Mouse (Mus musculus) CD4-positive helper T cell, adult 2 months (primary cell): Measurements from ENCODE around the gene Fam170b.

Experiments
- DNase-seq: peaks from one replicate; pipeline ENCODE4 v3.0.0-alpha.2; 2012; ENCODE audit warnings: low read depth, missing footprints, low spot score

Gene Fam170b

DNA sequence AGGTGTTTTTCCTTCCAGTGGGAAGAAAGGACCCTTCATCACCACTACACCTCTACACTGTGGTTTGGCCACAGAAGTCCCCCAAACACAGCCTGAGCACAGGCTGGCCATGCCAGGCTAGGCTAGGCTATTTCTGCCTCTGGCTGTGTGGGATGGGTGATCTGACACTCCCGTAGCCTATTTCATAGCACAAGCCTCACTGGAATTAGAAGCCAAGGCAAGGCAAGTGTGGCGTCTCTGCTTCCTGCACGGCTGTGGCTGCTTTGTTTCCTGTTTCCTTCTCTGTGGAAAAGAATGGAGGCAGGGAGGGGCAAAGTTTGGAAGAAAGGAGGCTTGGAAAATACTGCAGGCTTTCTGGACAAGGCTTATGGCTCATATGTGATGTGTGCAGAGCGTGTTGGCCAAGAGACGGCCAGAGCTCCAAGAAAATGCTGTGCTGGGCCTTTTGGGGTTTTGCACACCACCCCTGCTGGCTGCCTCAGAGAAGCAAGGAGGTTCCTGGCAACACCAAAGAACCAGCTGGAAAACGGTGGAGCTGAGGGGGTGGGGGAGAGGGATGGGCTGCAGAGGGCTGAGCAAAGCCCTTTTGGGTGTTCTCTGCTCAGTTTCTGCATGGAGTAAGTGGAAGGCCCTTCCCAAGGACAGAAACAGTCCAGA lies 5.6 kb upstream of the Fam170b start:
- DNase-seq = no peak

DNA sequence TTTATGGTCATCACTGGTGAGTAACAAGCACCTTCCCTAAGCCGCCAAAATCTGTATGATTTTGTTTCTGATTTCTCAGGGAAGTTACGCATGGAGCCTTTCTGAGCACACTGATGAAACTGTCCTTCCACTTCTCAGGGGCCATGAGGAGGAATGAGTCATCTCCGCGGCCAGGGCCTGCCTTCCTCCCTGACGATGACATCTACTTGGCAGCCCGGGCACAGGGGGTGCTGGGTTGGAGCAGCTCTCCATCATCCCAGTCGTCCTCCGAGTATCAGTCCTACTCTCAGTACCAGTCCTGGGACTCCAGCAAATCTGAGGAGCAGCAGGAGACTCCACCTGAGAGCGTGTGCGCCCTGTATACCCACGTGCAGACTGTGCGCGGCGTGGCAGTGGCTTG lies 1.4 kb downstream of the Fam170b start:
- no peak for DNase-seq

DNA sequence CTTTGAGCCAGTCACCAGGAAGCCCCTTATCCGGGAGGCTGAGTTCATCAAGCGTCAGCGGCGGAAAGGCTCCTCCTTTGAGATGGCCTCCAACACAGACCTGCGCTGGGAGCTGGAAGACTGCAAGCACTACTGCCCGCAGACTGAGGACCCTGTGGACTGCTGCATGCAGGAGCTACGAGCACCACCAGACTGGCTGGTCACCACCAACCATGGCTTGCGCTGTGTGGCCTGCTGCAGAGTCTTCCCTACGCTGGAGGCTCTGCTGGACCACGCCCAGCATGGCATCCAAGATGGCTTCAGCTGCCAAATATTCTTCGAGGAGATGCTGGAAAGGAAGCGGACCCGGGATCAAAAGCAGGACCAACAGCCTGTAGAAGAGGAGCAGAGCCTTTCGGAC lies 1.8 kb downstream of the Fam170b start:
- DNase-seq = no peak

DNA sequence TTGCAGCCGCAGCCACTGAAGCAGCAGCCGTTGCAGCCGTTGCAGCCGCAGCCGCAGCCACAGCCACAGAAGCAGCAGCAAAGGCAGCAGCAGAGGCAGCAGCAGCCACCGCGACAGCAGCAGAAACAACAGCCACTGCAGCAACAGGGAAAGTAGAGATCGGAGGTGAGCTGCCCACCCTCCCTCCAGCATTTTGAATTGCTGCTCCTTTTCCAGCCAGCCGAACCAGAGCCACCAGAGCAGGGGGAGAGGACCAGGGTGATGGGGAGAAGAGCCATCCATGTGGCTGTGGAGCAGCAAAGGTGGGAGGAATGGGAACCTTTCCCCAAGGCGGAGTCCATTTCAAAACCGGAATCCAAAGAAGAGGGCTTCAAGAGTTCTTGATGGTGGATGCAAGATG lies 2.4 kb downstream of the Fam170b start:
- no peak for DNase-seq

DNA sequence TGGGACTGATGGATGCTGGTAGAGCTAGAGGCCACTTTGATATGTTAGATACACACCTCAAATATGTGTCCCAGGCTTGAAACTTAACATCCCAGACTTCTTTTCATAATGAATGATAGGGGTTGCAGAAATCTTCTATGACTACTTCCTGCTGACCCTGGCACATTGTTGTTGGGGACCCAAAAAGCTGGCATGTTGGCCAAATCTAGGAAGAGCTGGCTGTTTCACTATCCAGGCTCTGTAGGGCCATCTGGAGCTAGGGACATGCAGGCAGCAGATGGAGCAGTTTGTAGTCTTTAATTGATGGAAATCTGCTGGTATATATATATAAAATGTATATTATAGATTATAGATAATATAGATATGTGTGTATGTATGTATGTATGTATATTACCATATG lies 8.3 kb downstream of the Fam170b start:
- no peak for DNase-seq

DNA sequence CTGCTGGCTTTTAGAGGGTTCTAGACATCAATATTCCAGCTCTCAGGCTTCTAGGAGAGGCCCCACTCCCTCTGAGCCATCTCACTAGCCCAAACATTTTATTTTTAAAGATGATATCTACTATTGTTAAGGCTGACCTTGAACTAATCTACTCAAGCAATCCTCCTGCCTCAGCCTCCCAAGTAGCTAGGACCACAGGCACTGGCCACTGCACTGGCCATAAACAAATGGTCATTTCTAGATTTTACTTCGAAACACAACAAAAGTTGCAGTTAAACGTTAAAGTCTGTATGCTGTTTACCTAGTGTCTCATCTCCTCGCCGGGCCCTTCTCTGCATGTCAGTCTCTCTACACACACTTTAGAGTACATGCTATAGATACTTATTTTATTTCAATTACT lies 20.3 kb downstream of the Fam170b start:
- DNase-seq = no peak

DNA sequence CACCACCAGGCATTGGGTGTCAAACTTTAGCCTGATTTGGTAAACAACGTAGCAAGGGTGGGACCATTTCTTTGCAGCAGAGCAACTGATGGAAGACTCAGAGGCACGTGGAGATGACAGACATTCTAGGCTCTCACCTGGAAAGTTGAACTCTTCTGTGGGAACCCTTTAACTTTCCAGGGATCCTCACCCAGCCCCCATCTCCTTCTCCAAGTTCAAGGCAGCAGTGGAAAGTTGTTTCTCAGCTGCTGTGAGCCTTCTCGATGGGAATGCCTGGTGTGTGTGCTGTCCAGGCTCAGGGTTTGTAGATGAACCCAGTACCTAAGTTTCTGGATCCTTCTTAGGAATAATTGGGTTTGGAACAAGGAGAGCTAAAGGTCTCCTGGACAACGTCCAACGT lies 22.5 kb downstream of the Fam170b start:
- no peak for DNase-seq

DNA sequence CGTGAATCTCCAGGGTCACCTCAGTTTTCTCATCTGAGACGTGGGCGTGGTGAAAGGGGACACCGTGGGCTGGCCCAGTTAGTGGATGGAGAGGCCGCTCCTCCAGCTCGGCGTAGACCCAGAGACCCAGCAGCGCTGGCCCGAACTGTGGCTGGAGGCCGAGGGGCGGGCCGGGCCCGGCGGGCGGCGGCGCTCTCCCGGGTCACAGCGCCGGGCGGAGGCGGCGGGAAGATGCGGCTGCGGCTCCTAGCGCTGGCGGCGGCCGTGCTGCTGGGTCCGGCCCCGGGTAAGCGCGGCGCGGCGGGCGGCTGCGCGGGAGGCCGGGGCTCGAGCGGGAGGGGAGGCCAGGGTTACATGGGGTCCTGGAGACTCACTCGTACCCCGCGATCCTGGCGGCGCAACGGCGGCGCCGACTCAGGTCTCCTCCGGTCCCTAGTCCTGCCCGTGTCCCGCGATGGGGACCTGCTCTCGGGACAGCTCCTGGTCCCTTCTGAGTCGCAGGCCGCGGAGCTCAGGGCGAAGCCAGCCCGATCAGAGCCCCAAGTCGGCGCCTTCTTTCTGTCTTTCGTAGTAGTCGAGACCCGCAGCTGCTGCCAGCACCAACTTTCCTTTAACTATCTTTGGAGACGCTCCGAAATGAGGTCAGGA lies 23.0 kb downstream of the Fam170b start, which contains the start of gene Vstm4:
Gene Vstm4, plus strand, starts transcription at position 76 of the 648 bp plus-strand sequence.
- DNase-seq = no peak

DNA sequence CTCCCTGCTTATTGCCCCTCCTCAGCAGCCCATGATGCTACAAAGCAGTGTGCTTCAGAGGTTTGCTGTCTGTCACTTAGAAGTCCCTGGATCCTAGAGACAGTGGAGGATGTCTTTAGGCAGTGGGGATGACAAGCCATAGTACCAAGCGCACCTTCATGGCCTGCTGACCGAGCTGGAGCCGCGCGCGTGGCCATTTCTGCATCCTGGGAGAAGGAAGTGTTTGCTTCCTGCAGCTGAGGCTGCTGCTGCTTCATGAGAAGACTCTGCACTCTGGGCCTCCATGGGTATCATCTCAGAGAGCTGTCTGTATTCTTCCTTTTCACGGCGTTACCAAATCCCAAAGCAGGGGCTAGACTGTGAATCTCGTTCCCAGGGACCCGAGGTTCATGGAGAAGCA lies 24.6 kb downstream of the Fam170b start:
- DNase-seq = no peak

DNA sequence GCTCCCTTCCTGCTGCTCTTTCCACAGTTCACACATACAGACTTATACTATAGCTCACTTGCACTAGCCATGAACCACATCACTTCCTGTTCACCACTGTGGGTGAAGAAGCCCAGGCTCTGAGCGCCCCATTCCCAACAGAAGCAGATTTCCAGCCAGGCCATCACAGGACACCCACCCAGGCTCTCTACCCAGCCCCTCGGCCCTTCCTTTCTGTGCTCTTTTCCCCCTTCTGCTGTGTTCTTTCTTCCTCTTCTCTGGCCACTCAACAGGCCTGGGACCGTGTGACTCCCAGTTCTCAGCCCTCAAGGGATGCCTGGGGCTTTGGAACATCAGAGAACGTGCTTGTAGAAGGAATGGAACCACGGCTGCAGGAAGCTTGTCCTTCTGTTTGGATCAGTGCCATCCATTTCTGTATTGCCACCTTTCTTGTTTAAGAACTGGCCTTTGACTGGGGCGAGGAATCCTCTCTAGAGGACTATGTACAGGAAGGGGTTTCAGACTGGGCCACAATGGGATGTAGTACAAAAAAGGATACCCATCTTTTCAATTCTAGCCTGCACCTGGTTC lies 25.3 kb downstream of the Fam170b start:
- no peak for DNase-seq

DNA sequence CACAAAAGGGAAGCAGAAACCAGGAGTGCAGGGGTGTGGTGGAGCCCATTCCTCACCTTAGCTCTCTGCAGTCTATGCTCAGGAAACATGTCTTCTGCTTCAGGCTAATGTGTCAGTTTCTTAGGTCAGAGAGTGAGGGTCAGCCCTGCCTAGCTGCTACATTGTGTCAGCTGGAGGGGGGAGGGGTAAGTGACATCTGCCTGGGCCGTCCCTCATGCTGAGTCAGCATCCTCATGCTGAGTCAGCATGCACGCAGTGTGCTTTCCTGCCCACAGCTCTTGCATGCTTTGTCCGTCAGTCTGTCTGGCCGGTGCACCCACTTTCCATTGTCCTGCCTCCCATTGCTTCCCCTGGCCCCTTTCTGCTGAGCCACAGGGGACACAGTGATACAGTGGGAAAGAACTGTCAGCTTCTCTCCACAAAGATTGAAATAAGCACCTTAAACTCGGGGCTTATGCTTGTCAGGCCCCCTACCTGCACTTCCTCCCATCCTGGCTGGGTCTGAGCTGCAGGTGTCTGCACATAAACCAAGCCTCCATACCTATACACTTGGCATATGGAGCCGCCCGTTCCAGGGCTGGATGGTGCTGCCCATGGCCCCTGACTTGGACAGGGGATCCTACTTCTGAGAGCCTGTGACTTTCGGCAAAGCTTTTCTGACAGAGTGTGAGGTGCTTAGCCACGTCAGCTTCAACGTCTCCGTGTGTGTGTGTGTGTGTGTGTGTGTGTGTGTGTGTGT lies 26.2 kb downstream of the Fam170b start:
- no peak for DNase-seq

DNA sequence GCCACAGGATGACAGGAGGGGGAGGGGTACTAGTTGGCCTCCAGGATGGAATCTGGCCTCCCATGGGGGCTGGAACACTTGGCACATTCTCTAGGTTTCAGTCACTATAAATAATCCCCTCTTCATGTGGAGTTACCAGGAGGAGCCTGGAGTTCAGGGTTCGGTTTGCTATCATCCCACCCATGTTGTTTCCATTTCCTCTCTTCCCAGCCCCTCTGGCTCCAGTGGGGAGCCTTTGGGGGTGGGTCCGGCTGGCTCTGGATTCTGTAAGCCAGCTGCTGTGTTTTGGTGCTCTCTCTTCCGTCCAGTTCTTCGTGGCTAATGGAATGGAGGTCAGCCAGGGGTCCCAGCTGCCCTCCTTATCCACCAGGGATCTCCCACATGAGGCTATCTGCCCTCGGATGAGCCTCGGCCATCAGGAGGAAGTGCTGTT lies 27.4 kb downstream of the Fam170b start:
- DNase-seq = no peak

DNA sequence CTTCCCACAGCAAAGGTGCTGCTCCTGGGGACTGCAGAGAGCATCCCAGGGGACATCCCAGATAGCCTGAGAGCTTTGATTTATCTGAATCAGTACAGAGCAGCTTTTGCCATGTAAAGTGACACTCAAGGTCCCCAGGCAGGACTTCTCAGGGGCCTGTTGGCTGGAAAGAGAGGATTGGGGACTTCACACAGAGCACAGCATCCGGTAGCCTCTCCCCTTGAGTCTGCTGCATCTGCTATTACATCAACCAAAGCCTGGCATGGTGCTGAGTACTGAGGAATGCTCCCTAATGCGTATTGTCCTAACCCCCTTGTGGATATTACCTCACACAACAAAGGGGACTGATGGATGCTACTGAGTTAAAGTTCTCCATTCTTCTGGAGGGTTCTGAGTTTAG lies 27.9 kb downstream of the Fam170b start:
- DNase-seq = no peak

DNA sequence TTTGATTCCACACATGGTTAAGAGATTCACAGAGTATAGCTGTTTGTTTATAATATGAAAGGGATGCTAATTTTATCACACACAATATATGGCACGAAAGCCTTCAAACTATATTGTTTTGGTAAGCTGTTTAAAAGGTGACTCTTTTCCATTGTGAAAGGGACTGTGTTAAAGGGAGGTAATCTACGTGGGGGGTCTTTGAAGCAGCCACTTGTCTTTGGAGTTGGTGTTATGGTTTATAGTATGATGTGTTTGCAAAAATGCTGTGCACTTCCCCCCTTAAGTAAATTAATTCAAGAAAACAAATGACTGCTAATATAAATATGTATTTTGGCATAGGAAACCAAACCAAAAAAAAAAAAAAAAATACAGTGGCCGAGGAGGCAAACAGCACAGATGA lies 31.6 kb downstream of the Fam170b start:
- DNase-seq = no peak

DNA sequence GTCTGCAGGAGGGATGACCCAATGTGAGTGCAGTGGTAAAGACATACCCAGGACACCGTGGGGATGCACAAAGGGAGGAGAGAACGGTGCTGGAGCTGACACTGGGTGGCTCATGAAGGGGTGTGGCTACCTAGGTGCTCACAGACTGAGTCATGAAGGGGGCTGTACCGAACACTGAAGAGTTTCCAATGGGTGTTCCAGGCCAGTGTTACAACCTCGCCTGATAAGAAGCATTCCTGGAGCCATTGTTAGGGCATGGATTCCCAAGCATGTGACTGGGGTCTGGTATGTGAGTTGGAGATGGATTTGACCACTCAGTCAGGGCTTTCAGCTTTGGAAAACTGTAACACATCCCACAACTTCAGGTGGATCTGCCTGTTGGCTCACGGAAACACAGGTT lies 38.2 kb downstream of the Fam170b start:
- DNase-seq = no peak

DNA sequence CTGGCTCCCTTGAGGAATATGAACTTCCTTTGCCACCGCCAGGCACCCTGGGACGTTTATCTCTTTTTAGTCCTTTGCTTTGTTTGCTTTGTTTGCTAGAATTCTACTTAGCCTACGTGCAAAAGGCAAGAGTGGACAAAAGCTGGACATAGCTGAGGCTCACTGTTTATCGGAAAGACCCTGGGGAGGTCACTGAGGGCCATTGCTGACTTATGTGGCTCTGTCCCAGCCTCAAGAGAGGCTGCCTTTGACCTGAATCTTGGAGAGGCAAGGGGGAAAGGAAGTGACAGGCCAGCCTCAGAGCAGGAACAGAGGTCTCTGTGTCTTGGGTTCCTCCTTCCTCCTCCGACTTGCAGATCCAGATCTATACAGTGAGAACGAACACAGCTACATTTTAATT lies 43.8 kb downstream of the Fam170b start:
- DNase-seq = no peak

DNA sequence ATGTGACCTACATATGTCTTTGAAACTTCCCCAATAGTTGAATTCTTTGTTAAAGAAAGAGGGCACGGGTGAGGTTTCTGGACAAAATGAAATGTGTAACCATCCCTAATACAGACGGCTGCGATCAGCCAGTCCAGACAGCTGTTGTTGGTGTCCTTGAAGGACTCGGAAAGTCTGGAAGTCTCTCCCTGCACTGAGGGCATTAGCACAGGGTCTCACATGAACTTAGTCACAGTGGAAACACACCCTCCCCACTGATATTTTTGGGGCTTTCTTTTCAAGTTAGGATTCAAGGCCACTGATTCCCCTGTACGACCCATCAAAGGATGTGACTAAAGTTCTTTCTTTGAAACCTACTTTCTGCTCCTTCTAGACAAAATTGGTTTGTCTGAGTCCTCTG lies 46.6 kb downstream of the Fam170b start:
- DNase-seq = no peak

DNA sequence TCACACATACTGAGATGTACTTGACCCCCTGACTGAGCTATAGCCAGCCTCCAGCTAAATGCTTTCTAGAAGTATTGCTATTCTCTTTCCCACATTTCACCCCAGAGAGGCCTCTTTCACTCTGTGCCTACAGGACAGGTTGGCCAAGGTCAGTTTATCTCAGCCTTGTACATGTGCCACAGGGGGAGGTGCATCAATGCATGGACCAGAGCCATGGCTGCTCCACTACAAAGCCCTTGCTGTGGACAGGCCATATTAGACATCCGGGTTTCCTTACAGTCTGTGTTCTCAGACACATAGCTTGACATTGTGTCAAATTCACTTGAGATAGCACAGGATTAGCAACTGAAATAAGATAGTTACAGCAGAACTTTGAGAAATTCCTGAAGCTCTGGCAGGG lies 47.9 kb downstream of the Fam170b start:
- no peak for DNase-seq
